ENCODE assay signal across 25 mouse cellular contexts in the genomic region with DNA sequence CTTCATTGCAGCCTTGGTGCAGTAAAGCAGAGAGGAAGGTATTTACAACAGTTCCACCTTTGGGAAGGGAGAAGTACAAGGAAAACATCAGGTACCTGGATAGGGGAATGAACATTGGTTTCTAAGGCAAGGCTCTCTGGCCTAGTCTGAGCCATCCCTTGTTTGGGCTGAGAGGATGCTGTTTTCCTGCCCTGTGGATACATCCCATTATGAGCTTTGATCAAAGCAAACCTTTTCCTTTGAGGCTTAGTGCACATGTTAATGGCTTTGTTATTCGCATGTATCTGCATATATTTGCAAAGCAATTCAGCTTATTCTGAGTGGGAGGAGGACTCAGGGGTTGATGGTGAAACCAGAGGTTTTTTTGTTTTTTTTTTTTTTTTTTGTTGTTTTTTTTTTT.
"Had no signal": no experiment of that assay in that cellular context is flagged by ENCODE, and none has a peak within 500 bp of the region (broad histone marks: within the 10 kb centered on the region; RNA-seq: fewer than 3 reads in every experiment).

No protein-coding gene starts in this region.

- H3K9me3 ChIP-seq: heart, embryonic 13.5 days; heart, embryonic 15.5 days; hindbrain, embryonic 13.5 days; hindbrain, embryonic 15.5 days; kidney, embryonic 15.5 days; limb, embryonic 13.5 days; limb, embryonic 15.5 days had no signal

- H3K27ac ChIP-seq: gastrocnemius, adult 2 months; heart, adult 2 months; heart, embryonic 13.5 days; heart, embryonic 15.5 days; hindbrain, embryonic 13.5 days; hindbrain, embryonic 15.5 days; hindbrain, postnatal 0 days; kidney, embryonic 15.5 days; kidney, postnatal 0 days; limb, embryonic 13.5 days; limb, embryonic 15.5 days had no signal

- ATAC-seq: hindbrain, postnatal 0 days; intestine, embryonic 16.5 days had no signal

- H3K36me3 ChIP-seq: heart, embryonic 13.5 days; heart, embryonic 15.5 days; hindbrain, embryonic 13.5 days; hindbrain, embryonic 15.5 days; kidney, embryonic 15.5 days; limb, embryonic 13.5 days; limb, embryonic 15.5 days had no signal

- DNase-seq: gastrocnemius, adult 2 months; gastrocnemius, postnatal 10 days; gastrocnemius, postnatal 25 days; heart, adult 2 months; heart, postnatal 14 days; heart, postnatal 36 days; kidney, adult 11 months; kidney, adult 2 months; kidney, adult 9 months; kidney, postnatal 14 days; kidney, postnatal 36 days; layer of hippocampus, adult 9-11 months; layer of hippocampus, postnatal 36 days; left cerebral cortex, postnatal 4 days had no signal

- H3K9ac ChIP-seq: heart, embryonic 13.5 days; heart, embryonic 15.5 days; hindbrain, embryonic 13.5 days; hindbrain, embryonic 15.5 days; kidney, embryonic 15.5 days; limb, embryonic 13.5 days; limb, embryonic 15.5 days had no signal

- H3K4me1 ChIP-seq: heart, embryonic 13.5 days; heart, embryonic 15.5 days; hindbrain, embryonic 15.5 days; kidney, embryonic 15.5 days; limb, embryonic 13.5 days; limb, embryonic 15.5 days had no signal

- H3K27me3 ChIP-seq: heart, embryonic 13.5 days; heart, embryonic 15.5 days; hindbrain, embryonic 13.5 days; hindbrain, embryonic 15.5 days; kidney, embryonic 15.5 days; limb, embryonic 13.5 days; limb, embryonic 15.5 days had no signal

- H3K4me3 ChIP-seq: gastrocnemius, adult 2 months; heart, adult 2 months; heart, embryonic 13.5 days; heart, embryonic 15.5 days; hindbrain, embryonic 13.5 days; hindbrain, embryonic 15.5 days; kidney, embryonic 15.5 days; limb, embryonic 13.5 days; limb, embryonic 15.5 days had no signal

- H3K4me2 ChIP-seq: heart, embryonic 11.5 days; heart, embryonic 13.5 days; heart, embryonic 15.5 days; hindbrain, embryonic 13.5 days; hindbrain, embryonic 15.5 days; kidney, embryonic 15.5 days; limb, embryonic 13.5 days; limb, embryonic 15.5 days had no signal
